Mouse (Mus musculus): Measurements from ENCODE around the gene Dnah9. TPM values are rescaled to one million over a fixed set of nuclear protein-coding genes. Genes with fewer than 3 reads are reported as not detected.

Dnah9 gene
- total and polyA plus RNA-seq, 3 experiments = 0.11 to 0.20 (median 0.13) TPM

DNA sequence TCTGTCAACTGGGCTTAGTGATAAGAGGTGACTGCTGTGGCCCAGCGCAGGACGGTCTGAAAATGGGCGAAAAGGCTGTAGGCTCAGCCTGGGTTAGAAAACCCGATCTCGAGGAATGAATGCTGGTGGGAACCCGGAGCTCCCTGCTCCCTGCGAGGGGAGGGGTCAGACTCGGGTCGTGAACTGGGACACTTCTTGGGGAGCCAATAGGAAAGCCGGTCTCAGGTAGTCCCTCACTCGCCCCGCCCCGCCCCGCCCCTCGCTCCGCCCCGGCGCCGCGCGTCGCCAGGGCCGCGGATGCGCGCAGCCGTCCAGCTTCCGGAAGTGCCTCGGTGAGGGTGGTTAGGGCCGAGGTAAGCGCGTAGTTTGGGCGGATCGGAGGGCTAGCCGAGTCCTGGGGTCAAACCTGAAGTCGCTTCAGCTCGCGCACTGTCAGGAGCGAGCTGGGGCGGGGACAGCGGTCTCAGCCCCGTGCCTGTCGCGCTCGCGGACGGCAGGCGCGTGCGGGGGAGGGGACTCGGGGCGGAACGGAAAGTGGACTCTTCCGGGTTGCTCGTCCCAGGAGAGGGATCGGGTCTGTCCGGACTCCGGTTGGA is 361.3 kb downstream of the Dnah9 start, which contains the start of gene Zkscan6 (continued):
- TF ChIP-seq SMC3 (IDR thresholded peaks at IDR 0.05; ENCODE audit: low read depth, low read length) = 0 out of 2 replicates have a peak, but pooled peaks have one; percentile 5
- no peak for TF ChIP-seq ZKSCAN1 (IDR thresholded peaks at IDR 0.05; ENCODE audit: borderline replicate concordance, low read depth, low read length)
- no peak for TF ChIP-seq PAX5 (IDR thresholded peaks at IDR 0.05; ENCODE audit: low read length)
- TF ChIP-seq UBTF (IDR thresholded peaks at IDR 0.05; ENCODE audit: low read depth, low read length) = peak; percentile 64

DNA sequence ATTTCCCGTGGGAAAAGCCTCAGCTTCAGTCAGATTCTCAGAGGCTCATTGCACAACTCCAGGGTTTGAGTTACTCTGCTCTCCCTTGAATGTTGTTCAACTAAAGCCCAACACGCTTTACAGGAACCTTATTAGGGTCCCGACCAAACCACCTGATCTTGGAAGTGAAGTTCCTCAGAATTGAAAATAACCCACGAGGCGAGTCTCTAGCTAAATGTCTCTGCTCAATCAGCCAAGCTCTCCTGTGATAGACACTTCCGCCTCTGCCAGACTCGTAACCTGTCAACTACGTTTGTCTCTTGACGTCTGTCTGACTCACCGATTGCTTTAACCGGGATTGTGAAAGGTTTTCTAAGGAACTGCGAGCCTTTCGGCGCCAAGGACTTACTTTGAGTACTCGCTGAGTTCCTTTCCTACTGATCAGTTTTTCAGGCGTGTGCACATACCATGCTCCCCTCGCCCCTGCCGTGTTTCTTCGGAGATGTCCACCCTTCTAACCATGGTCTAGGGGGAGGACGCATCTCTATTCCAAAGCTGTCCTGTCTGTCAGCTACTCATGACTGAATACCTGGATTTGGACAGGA is 361.9 kb downstream of the Dnah9 start:
- TF ChIP-seq CTCF (conservative IDR thresholded peaks at IDR 0.05 in 1 of 2, IDR thresholded peaks at IDR 0.05 in 1 of 2; ENCODE audit: low read depth in 2 of 2, low read length in 2 of 2) = 0 out of 4 replicates have a peak, but pooled peaks of 1 of the 2 experiments have one; percentile 6
- peak; percentile 23; the same call in 1 of the 2 replicates for TF ChIP-seq SIN3A (IDR thresholded peaks at IDR 0.05; ENCODE audit: low read length)
- 0 out of 2 replicates have a peak, but pooled peaks have one; percentile 12 for TF ChIP-seq UBTF (IDR thresholded peaks at IDR 0.05; ENCODE audit: low read depth, low read length)
- peak; percentile 38; the same call in 1 of the 2 replicates for TF ChIP-seq MXI1 (IDR thresholded peaks at IDR 0.05; ENCODE audit: low read depth, low read length)
- no peak for TF ChIP-seq ZMIZ1 (IDR thresholded peaks at IDR 0.05; ENCODE audit: low read depth, low read length)
- TF ChIP-seq MAX (IDR thresholded peaks at IDR 0.05; ENCODE audit: low read length) = no peak
- TF ChIP-seq CHD1 (IDR thresholded peaks at IDR 0.05; ENCODE audit: low read depth, low read length) = 0 out of 2 replicates have a peak, but pooled peaks have one; percentile 4
- TF ChIP-seq EP300 (IDR thresholded peaks at IDR 0.05; ENCODE audit: low read length) = 0 out of 2 replicates have a peak, but pooled peaks have one; percentile 17
- peak; percentile 69 for TF ChIP-seq ELF1 (IDR thresholded peaks at IDR 0.05; ENCODE audit: low read depth, low read length)
- no peak for TF ChIP-seq POLR2AphosphoS2 (IDR thresholded peaks at IDR 0.05; ENCODE audit: low read depth, low read length)
- 0 out of 2 replicates have a peak, but pooled peaks have one; percentile 5 for TF ChIP-seq RCOR1 (conservative IDR thresholded peaks at IDR 0.05; ENCODE audit: low read depth, low read length)
- TF ChIP-seq MYC (IDR thresholded peaks at IDR 0.05; ENCODE audit: low read depth, low read length) = no peak
- TF ChIP-seq E2F4 (IDR thresholded peaks at IDR 0.05; ENCODE audit: insufficient replicate concordance, low read depth, low read length) = no peak
- TF ChIP-seq ETS1 (conservative IDR thresholded peaks at IDR 0.05; ENCODE audit: low read depth, low read length) = 0 out of 2 replicates have a peak, but pooled peaks have one; percentile 13
- no peak for TF ChIP-seq ZC3H11A (IDR thresholded peaks at IDR 0.05; ENCODE audit: low read depth, low read length)
- Histone ChIP-seq H3K9ac (ENCODE audit: insufficient read depth, low read depth) (peak overlapping the region; percentile 48), H3K27ac (ENCODE audit: insufficient read depth, low read depth) (peak overlapping the region; percentile 7; the same call in 1 of the 2 replicates), H3K4me3 (replicated peaks in 1 of 3; ENCODE audit: low read depth in 2 of 3, low read length in 2 of 3, poor library complexity in 1 of 3) (peak overlapping the region; percentile 59 to 85 (median 78)), H3K36me3 (replicated peaks in 1 of 2; ENCODE audit: control insufficient read depth in 1 of 2, insufficient read depth in 1 of 2, low read length in 1 of 2) (peaks cover 0 to 6% of the 10 kb centered on the region in 2 experiments), H3K79me2 (replicated peaks; ENCODE audit: control insufficient read depth, extremely low read depth, insufficient read depth, poor library complexity, severe bottlenecking) (peaks cover 18% of the 10 kb centered on the region), H3K4me2 (ENCODE audit: insufficient read depth, low read depth, poor library complexity, severe bottlenecking) (peak overlapping the region; percentile 94), H3K4me1 (ENCODE audit: control insufficient read depth in 1 of 2, insufficient read depth in 2 of 2) (peaks cover 0 to 40% of the 10 kb centered on the region in 2 experiments; a peak in 3 of 4 replicates), H3K9me3 (replicated peaks; ENCODE audit: low read length) (no peaks in the 10 kb centered on the region), H3K27me3 (replicated peaks) (no peaks in the 10 kb centered on the region)
- dilution Hi-C loops (cut with MboI; ENCODE audit: extremely low pct_ligation_motif_present, extremely low pct_unique_long_range_greater_than_20kb, low sequenced_read_pairs) = no loop called here
- peak; percentile 67 for DNase-seq (ENCODE audit: extremely low read depth)
- in situ Hi-C loops (cut with MboI; ENCODE audit: low pct_ligation_motif_present, low pct_unique_long_range_greater_than_20kb, low sequenced_read_pairs) = no loop called here
